Mouse (Mus musculus) urinary bladder, adult 2 months (tissue): ENCODE measurements around the gene Rhox4g. TPM values are rescaled to one million over a fixed set of nuclear protein-coding genes. Genes with fewer than 3 reads are reported as not detected.
"Not testable (repeated sequence)": the region's sequence is repeated elsewhere in the genome, so short reads cannot be mapped to it uniquely, and the experiment has no call there.

Source experiments
- DNase-seq: peaks from one replicate; pipeline ENCODE4 v3.0.0; 2022; ENCODE audit warnings: low spot score
- polyA plus RNA-seq: library from polyadenylated mRNA; depleted of rRNA; stranded (reverse); fragments of >200 nt; gene quantifications from 2 replicates; pipeline ENCODE4 v1.2.3, GENCODE M21; 2012; rRNA removed

Gene Rhox4g
- not detected in 2 replicates for polyA plus RNA-seq

GRCm38 (mm10) chrX:37651227-37651626 is at the start of gene Rhox4g:
Rhox4g (minus strand) TSS chrX:37651327.
- not testable (repeated sequence) for DNase-seq

- DNase-seq: no peak
These were observed 41.1 kb upstream of the Rhox4g start for GRCm38 (mm10) chrX:37692261-37692660.

DNA sequence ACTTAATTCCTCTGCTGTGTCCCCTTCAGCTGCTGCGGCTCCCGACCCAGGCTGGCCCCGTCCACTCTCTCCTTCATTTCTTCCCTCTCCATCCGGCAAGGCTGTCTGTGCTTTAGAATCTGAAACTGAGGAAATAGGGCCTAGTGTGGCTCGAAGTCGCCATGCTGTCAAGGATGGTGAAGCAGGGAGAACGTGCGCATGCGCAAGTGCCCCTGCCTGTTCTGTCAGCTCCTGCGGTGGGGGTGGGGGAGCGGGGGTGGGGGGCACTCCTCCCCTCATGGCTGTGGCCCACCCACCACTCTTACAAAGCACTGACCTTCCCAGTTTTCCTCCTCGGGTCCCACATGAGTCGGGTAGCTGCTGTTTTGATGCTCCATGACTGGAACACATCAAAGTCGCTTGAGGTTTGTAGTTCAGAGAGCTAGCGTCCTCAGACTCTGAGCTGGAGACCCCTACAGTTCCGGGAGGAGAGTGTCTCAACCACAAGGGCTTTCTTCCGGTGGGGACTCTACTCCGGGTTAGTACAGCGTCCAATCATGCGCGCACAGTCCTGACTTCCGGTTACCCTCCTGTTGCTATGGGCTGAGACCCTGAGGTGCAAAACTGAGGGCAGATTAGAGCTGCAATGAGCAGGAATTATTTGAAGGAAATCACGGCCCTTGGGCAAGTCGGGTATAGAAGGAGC is 32.0 kb upstream of the Rhox4g start:
- no peak for DNase-seq

DNA sequence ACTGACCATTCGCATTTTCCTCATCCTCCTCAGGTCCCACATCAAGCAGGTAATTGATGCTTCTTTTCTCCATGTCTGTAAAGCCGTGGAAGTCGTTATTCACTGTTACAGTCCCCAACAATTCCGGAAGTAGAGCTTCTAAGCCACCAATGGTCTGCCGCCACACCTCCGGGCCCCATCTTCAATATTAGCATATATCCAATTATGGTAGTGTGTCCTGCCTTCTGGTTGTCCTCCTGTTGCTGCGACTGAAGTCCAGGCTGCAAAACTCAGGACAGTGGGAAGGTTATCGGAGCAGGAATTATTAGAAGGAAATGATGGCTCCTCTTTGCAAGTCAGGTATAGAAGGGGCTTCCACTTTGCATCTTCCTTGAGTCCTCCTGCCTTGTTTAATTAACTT is 22.1 kb upstream of the Rhox4g start, which contains the start of gene Rhox2h:
Rhox2h (minus strand) TSS at position 101 of the 400 bp plus-strand sequence.
- not testable (repeated sequence) for DNase-seq

GRCm38 (mm10) chrX:37668664-37669063 is 17.5 kb upstream of the Rhox4g start, which contains the start of gene Rhox3h:
Rhox3h (minus strand) TSS chrX:37668764.
- not testable (repeated sequence) for DNase-seq

DNA sequence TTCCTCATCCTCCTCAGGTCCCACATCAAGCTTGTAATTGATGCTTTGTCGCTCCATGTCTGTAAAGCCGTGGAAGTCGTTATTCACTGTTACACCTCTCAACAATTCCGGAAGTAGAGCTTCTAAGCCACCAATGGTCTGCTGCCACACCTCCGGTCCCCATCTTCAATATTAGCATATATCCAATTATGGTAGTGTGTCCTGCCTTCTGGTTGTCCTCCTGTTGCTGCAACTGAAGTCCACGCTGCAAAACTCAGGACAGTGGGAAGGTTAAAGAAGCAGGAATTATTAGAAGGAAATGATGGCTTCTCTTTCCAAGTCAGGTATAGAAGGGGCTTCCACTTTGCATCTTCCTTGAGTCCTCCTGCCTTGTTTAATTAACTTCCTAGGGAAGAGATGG is 7.8 kb downstream of the Rhox4g start, which contains the start of gene Rhox2g:
Rhox2g (minus strand) TSS at position 101 of the 400 bp plus-strand sequence.
- not testable (repeated sequence) for DNase-seq

- DNase-seq: not testable (repeated sequence)
These were observed 22.6 kb downstream of the Rhox4g start, which contains the start of gene Rhox3g for GRCm38 (mm10) chrX:37628512-37628911. Rhox3g (minus strand) TSS chrX:37628612.

GRCm38 (mm10) chrX:37607604-37608003 is 43.5 kb downstream of the Rhox4g start, which contains the start of gene Rhox4f:
Rhox4f (minus strand) TSS chrX:37607704.
- DNase-seq: not testable (repeated sequence)

Other genes starting within 250 kb of the Rhox4g start
- not detected in 2 replicates for gene Rhox2b, start 239.3 kb downstream of the Rhox4g start, polyA plus RNA-seq
- gene Rhox4b, start 218.8 kb downstream of the Rhox4g start, polyA plus RNA-seq: not detected in 2 replicates
- gene Rhox2c, start 197.6 kb downstream of the Rhox4g start, polyA plus RNA-seq: not detected in 2 replicates
- gene Rhox3c, start 192.7 kb downstream of the Rhox4g start, polyA plus RNA-seq: not detected in 2 replicates
- gene Rhox4c, start 171.0 kb downstream of the Rhox4g start, polyA plus RNA-seq: not detected in 2 replicates
- gene Rhox2d, start 157.9 kb downstream of the Rhox4g start, polyA plus RNA-seq: not detected in 2 replicates
- not detected in 2 replicates for gene Rhox4d, start 137.0 kb downstream of the Rhox4g start, polyA plus RNA-seq
- not detected in 2 replicates for gene Rhox2e, start 120.9 kb downstream of the Rhox4g start, polyA plus RNA-seq
- not detected in 2 replicates for gene Rhox3e, start 109.3 kb downstream of the Rhox4g start, polyA plus RNA-seq
- gene Rhox4e, start 93.9 kb downstream of the Rhox4g start, polyA plus RNA-seq: not detected in 2 replicates
- not detected in 2 replicates for gene Rhox2f, start 79.9 kb downstream of the Rhox4g start, polyA plus RNA-seq
- gene Rhox3f, start 70.3 kb downstream of the Rhox4g start, polyA plus RNA-seq: not detected in 2 replicates
- not detected in 2 replicates for gene Rhox4f, start 43.6 kb downstream of the Rhox4g start, polyA plus RNA-seq
- not detected in 2 replicates for gene Rhox3g, start 22.7 kb downstream of the Rhox4g start, polyA plus RNA-seq
- not detected in 2 replicates for gene Rhox2g, start 7.9 kb downstream of the Rhox4g start, polyA plus RNA-seq
- gene Rhox3h, start 17.4 kb upstream of the Rhox4g start, polyA plus RNA-seq: not detected in 2 replicates
- not detected in 2 replicates for gene Rhox2h, start 21.9 kb upstream of the Rhox4g start, polyA plus RNA-seq
- 8.6 and 9.8 TPM in 2 replicates for gene Rhox5, start 153.5 kb upstream of the Rhox4g start, polyA plus RNA-seq
- gene Rhox6, start 175.6 kb upstream of the Rhox4g start, polyA plus RNA-seq: 0.06 TPM in 1 of 2 replicates, not detected in the other
- gene Rhox7a, start 180.4 kb upstream of the Rhox4g start, polyA plus RNA-seq: 0.19 and 0.67 TPM in 2 replicates
- gene Rhox8, start 227.6 kb upstream of the Rhox4g start, polyA plus RNA-seq: 0.09 TPM in 1 of 2 replicates, not detected in the other
- gene Rhox7b, start 245.9 kb upstream of the Rhox4g start, polyA plus RNA-seq: 0.06 and 0.10 TPM in 2 replicates